Mouse (Mus musculus): Measurements from ENCODE around the gene Olfr370. TPM values are rescaled to one million over a fixed set of nuclear protein-coding genes. Genes with fewer than 3 reads are reported as not detected.

Gene Olfr370
- polyA plus RNA-seq, 1 experiment = not detected

- DNase-seq (ENCODE audit: low read depth in 1 of 2, low spot score in 2 of 2) = no peak
- H3K4me3 ChIP-seq (ENCODE audit: extremely low read depth, insufficient read depth, insufficient read length) = no peak overlapping the region
- no peaks in the 10 kb centered on the region for H3K36me3 ChIP-seq (ENCODE audit: control insufficient read depth, insufficient read depth, low read length)
- 95% methylated on average over 5 of the region's 5 CpGs for WGBS
- no peaks in the 10 kb centered on the region for H3K27me3 ChIP-seq (ENCODE audit: control insufficient read depth, insufficient read depth, low read length)
- TF ChIP-seq CTCF (IDR thresholded peaks at IDR 0.05; ENCODE audit: extremely low read depth, insufficient read depth, insufficient read length, insufficient replicate concordance) = no peak
- TF ChIP-seq POLR2A (IDR thresholded peaks at IDR 0.05; ENCODE audit: low read depth, low read length) = no peak
- H3K4me1 ChIP-seq (ENCODE audit: control insufficient read depth, insufficient read depth, insufficient read length) = no peaks in the 10 kb centered on the region; the same call in 1 of the 2 replicates
- no peak overlapping the region for H3K27ac ChIP-seq (ENCODE audit: insufficient read depth, low read length)
Measured at GRCm38 (mm10) chr8:83588886-83589285, 53.3 kb downstream of the Olfr370 start.

GRCm38 (mm10) chr8:83590488-83591023 lies 55.0 kb downstream of the Olfr370 start:
- no peak overlapping the region for H3K27ac ChIP-seq (ENCODE audit: insufficient read depth, low read length)
- no peaks in the 10 kb centered on the region; the same call in 1 of the 2 replicates for H3K4me1 ChIP-seq (ENCODE audit: control insufficient read depth, insufficient read depth, insufficient read length)
- TF ChIP-seq CTCF (IDR thresholded peaks at IDR 0.05; ENCODE audit: extremely low read depth, insufficient read depth, insufficient read length, insufficient replicate concordance) = no peak
- no peak for TF ChIP-seq POLR2A (IDR thresholded peaks at IDR 0.05; ENCODE audit: low read depth, low read length)
- 86% methylated on average over 7 of the region's 7 CpGs for WGBS
- no peak overlapping the region for H3K4me3 ChIP-seq (ENCODE audit: extremely low read depth, insufficient read depth, insufficient read length)
- DNase-seq (ENCODE audit: low read depth in 1 of 2, low spot score in 2 of 2) = no peak
- H3K36me3 ChIP-seq (ENCODE audit: control insufficient read depth, insufficient read depth, low read length) = no peaks in the 10 kb centered on the region
- H3K27me3 ChIP-seq (ENCODE audit: control insufficient read depth, insufficient read depth, low read length) = no peaks in the 10 kb centered on the region

- H3K27me3 ChIP-seq (ENCODE audit: control insufficient read depth, insufficient read depth, low read length) = no peaks in the 10 kb centered on the region
- no peak for DNase-seq (ENCODE audit: low read depth in 1 of 2, low spot score in 2 of 2)
- no peaks in the 10 kb centered on the region; the same call in 1 of the 2 replicates for H3K4me1 ChIP-seq (ENCODE audit: control insufficient read depth, insufficient read depth, insufficient read length)
- H3K4me3 ChIP-seq (ENCODE audit: extremely low read depth, insufficient read depth, insufficient read length) = no peak overlapping the region
- no peak for TF ChIP-seq CTCF (IDR thresholded peaks at IDR 0.05; ENCODE audit: extremely low read depth, insufficient read depth, insufficient read length, insufficient replicate concordance)
- 94% methylated on average over 3 of the region's 3 CpGs for WGBS
- H3K27ac ChIP-seq (ENCODE audit: insufficient read depth, low read length) = no peak overlapping the region
- H3K36me3 ChIP-seq (ENCODE audit: control insufficient read depth, insufficient read depth, low read length) = no peaks in the 10 kb centered on the region
Measured at GRCm38 (mm10) chr8:83592682-83593081, 57.1 kb downstream of the Olfr370 start.

GRCm38 (mm10) chr8:83593325-83594166 lies 58.0 kb downstream of the Olfr370 start:
- WGBS = under 1% methylated on average over 22 of the region's 22 CpGs
- Histone ChIP-seq H3K27ac (ENCODE audit: insufficient read depth, low read length) (peak overlapping the region; percentile 87), H3K36me3 (ENCODE audit: control insufficient read depth, insufficient read depth, low read length) (no peaks in the 10 kb centered on the region), H3K4me3 (ENCODE audit: extremely low read depth, insufficient read depth, insufficient read length) (peak overlapping the region; percentile 78), H3K4me1 (ENCODE audit: control insufficient read depth, insufficient read depth, insufficient read length) (no peaks in the 10 kb centered on the region; the same call in 1 of the 2 replicates), H3K27me3 (ENCODE audit: control insufficient read depth, insufficient read depth, low read length) (no peaks in the 10 kb centered on the region)
- TF ChIP-seq POLR2A (IDR thresholded peaks at IDR 0.05; ENCODE audit: low read depth, low read length) (no peak), CTCF (IDR thresholded peaks at IDR 0.05; ENCODE audit: extremely low read depth, insufficient read depth, insufficient read length, insufficient replicate concordance) (no peak)
- no peak for DNase-seq (ENCODE audit: low read depth in 1 of 2, low spot score in 2 of 2)

- Histone ChIP-seq H3K27ac (ENCODE audit: insufficient read depth, low read length) (peak overlapping the region; percentile 87), H3K27me3 (ENCODE audit: control insufficient read depth, insufficient read depth, low read length) (no peaks in the 10 kb centered on the region), H3K36me3 (ENCODE audit: control insufficient read depth, insufficient read depth, low read length) (no peaks in the 10 kb centered on the region), H3K4me3 (ENCODE audit: extremely low read depth, insufficient read depth, insufficient read length) (peak overlapping the region; percentile 78), H3K4me1 (ENCODE audit: control insufficient read depth, insufficient read depth, insufficient read length) (no peaks in the 10 kb centered on the region; the same call in 1 of the 2 replicates)
- TF ChIP-seq CTCF (IDR thresholded peaks at IDR 0.05; ENCODE audit: extremely low read depth, insufficient read depth, insufficient read length, insufficient replicate concordance) (no peak), POLR2A (IDR thresholded peaks at IDR 0.05; ENCODE audit: low read depth, low read length) (peak; percentile 61)
- DNase-seq (ENCODE audit: low read depth in 1 of 2, low spot score in 2 of 2) = peak; percentile 94 to 99
- under 1% methylated on average over 43 of the region's 43 CpGs for WGBS
Measured at GRCm38 (mm10) chr8:83594167-83595049, 58.8 kb downstream of the Olfr370 start.

Other genes starting within 250 kb of the Olfr370 start
- 0.15 TPM in 1 of 2 replicates, not detected in the other for gene Ucp1, start 245.4 kb upstream of the Olfr370 start, polyA plus RNA-seq (2012; rRNA removed)
- gene Elmod2, start 203.3 kb upstream of the Olfr370 start, polyA plus RNA-seq (2012; rRNA removed) = 1.1 and 1.3 TPM in 2 replicates
- gene Mgat4d, start 187.3 kb upstream of the Olfr370 start, polyA plus RNA-seq (2012; rRNA removed) = not detected in 2 replicates
- gene Clgn, start 145.9 kb upstream of the Olfr370 start, polyA plus RNA-seq (2012; rRNA removed) = 0.01 TPM in 1 of 2 replicates, not detected in the other
- 1.9 and 2.0 TPM in 2 replicates for gene Scoc, start 77.4 kb upstream of the Olfr370 start, polyA plus RNA-seq (2012; rRNA removed)
- gene Ndufb7, start 30.9 kb downstream of the Olfr370 start, polyA plus RNA-seq (2012; rRNA removed) = 169 and 246 TPM in 2 replicates
- 309 and 381 TPM in 2 replicates for gene Tecr, start 72.2 kb downstream of the Olfr370 start, polyA plus RNA-seq (2012; rRNA removed)
- 24.9 and 30.8 TPM in 2 replicates for gene Dnajb1, start 72.4 kb downstream of the Olfr370 start, polyA plus RNA-seq (2012; rRNA removed)
- 27.7 and 32.5 TPM in 2 replicates for gene Gipc1, start 116.9 kb downstream of the Olfr370 start, polyA plus RNA-seq (2012; rRNA removed)
- 2.3 TPM in 2 replicates for gene Ptger1, start 130.9 kb downstream of the Olfr370 start, polyA plus RNA-seq (2012; rRNA removed)
- gene Pkn1, start 163.4 kb downstream of the Olfr370 start, polyA plus RNA-seq (2012; rRNA removed) = 165 and 208 TPM in 2 replicates
- 52.9 TPM in 2 replicates for gene Ddx39, start 179.4 kb downstream of the Olfr370 start, polyA plus RNA-seq (2012; rRNA removed)
- gene Adgre5, start 205.5 kb downstream of the Olfr370 start, polyA plus RNA-seq (2012; rRNA removed) = 232 and 275 TPM in 2 replicates